Comparison of ENCODE assay signal across 8 mouse cellular contexts in the genomic region with DNA sequence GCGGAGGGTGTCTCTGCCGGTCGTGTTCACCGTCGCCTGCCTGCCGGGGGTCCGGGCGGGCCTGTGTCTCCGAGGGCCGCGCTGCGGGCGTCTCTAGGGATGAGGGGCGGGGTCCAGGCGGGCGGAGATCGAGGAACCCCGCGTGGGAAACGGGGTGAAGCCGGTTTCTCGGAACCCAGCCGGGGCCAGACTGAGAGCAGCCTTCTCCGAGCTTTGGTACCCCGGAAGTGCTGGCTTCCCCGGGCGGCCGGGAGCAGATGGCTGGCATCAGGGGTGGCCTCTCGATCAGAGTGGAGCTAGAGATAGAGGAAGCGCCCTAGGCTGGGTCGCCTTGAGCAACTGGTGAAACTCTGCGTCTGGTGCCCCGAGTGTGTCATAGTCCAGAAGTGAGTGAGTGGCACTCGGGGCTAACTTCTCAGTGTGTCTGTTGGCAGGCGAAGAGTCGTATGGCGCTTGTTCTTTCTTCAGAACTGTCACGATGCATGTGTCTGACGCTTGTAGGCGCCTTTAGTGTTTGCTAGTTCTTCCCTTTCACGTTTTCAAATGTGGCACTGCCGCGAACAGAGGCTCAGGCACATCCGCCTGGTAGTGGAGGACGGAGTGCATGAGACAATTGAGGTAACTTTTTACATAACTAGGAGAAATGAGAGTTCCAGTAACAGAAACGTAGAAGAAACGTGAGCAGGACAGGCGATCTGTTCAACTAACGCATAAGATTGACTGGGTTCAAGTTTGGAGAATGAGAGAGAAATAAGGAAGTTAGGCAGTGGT. TPM values are rescaled to one million over a fixed set of nuclear protein-coding genes. Genes with fewer than 3 reads are reported as not detected.
DNase-seq lines count a peak whose midpoint lies in the region; ATAC-seq and TF ChIP-seq lines count a peak whose summit lies in the region.

No protein-coding gene starts in this region.

- H3K27ac ChIP-seq in lung, embryonic 14.5 days (ENCODE audit: low read depth), result peak overlapping the region; percentile 90
- H3K27ac ChIP-seq in forebrain, embryonic 11.5 days (ENCODE audit: low read depth, low read length), result peak overlapping the region; percentile 81
- H3K27ac ChIP-seq in intestine, postnatal 0 days (ENCODE audit: low read depth, low read length), result peak overlapping the region; percentile 98

- under 1% methylated on average over 49 of the region's 49 CpGs for WGBS in lung, embryonic 14.5 days
- WGBS in forebrain, embryonic 11.5 days, result 1% methylated on average over 48 of the region's 49 CpGs
- under 1% methylated on average over 49 of the region's 49 CpGs for whole genome bisulfite sequencing in intestine, postnatal 0 days

- no peak for TF ChIP-seq CTCF in lung, embryonic 14.5 days (IDR thresholded peaks at IDR 0.05; ENCODE audit: low read depth)
- no peak for TF ChIP-seq CTCF in intestine, postnatal 0 days (IDR thresholded peaks at IDR 0.05; ENCODE audit: low read depth)

- DNase-seq in lung, embryonic 14.5 days, result peak; percentile 62
- DNase-seq in lung, postnatal 10 days, result no peak
- peak; percentile 29 for DNase-seq in WW6 (ENCODE audit: low read depth, low spot score)
- DNase-seq in forebrain, embryonic 11.5 days (ENCODE audit: low spot score), result no peak
- DNase-seq in thymus, postnatal 25 days, result peak; percentile 60
- DNase-seq in cerebellum, postnatal 10 days, result no peak

- H3K27me3 ChIP-seq in lung, embryonic 14.5 days (ENCODE audit: insufficient read depth, low read length), result no peaks in the 10 kb centered on the region
- H3K27me3 ChIP-seq in forebrain, embryonic 11.5 days (ENCODE audit: control insufficient read depth, insufficient read depth, low read length), result no peaks in the 10 kb centered on the region
- H3K27me3 ChIP-seq in intestine, postnatal 0 days (replicated peaks; ENCODE audit: control insufficient read depth, insufficient read depth, low read length), result no peaks in the 10 kb centered on the region

- 0 out of 2 replicates have a peak, but pooled peaks cover 4% of the 10 kb centered on the region for H3K4me1 ChIP-seq in lung, embryonic 14.5 days (ENCODE audit: insufficient read depth)
- no peaks in the 10 kb centered on the region for H3K4me1 ChIP-seq in forebrain, embryonic 11.5 days (replicated peaks; ENCODE audit: control insufficient read depth, insufficient read depth, low read length)
- H3K4me1 ChIP-seq in intestine, postnatal 0 days (replicated peaks; ENCODE audit: control insufficient read depth, insufficient read depth, low read length), result peaks cover 5% of the 10 kb centered on the region; the same call in 1 of the 2 replicates

- H3K4me3 ChIP-seq in lung, embryonic 14.5 days (ENCODE audit: low read depth, low read length), result peak overlapping the region; percentile 88
- peak overlapping the region; percentile 93 for H3K4me3 ChIP-seq in forebrain, embryonic 11.5 days (ENCODE audit: low read depth, low read length)
- peak overlapping the region; percentile 82 for H3K4me3 ChIP-seq in intestine, postnatal 0 days (ENCODE audit: low read depth, low read length)

- H3K9ac ChIP-seq in lung, embryonic 14.5 days, result peak overlapping the region; percentile 83
- H3K9ac ChIP-seq in forebrain, embryonic 11.5 days (ENCODE audit: low read length), result peak overlapping the region; percentile 91
- H3K9ac ChIP-seq in intestine, postnatal 0 days (ENCODE audit: low read depth, low read length), result peak overlapping the region; percentile 80

- peak overlapping the region; percentile 88 for H3K4me2 ChIP-seq in lung, embryonic 14.5 days
- H3K4me2 ChIP-seq in forebrain, embryonic 11.5 days (ENCODE audit: low read depth, low read length, severe bottlenecking), result peak overlapping the region; percentile 87
- H3K4me2 ChIP-seq in intestine, postnatal 0 days (replicated peaks; ENCODE audit: low read depth), result peak overlapping the region; percentile 71

- peak; percentile 84 for ATAC-seq in lung, embryonic 14.5 days (ENCODE audit: insufficient read depth)
- peak; percentile 81 for ATAC-seq in forebrain, embryonic 11.5 days (replicated peaks; ENCODE audit: low FRiP score)
- peak; percentile 81 for ATAC-seq in intestine, postnatal 0 days
- peak; percentile 69 for ATAC-seq in megakaryocyte-erythroid progenitor cell, adult 5-6 weeks (replicated peaks; ENCODE audit: low FRiP score, low TSS enrichment, poor library complexity, severe bottlenecking)

- H3K36me3 ChIP-seq in lung, embryonic 14.5 days (ENCODE audit: insufficient read depth), result peaks cover 11% of the 10 kb centered on the region
- no peaks in the 10 kb centered on the region for H3K36me3 ChIP-seq in forebrain, embryonic 11.5 days (ENCODE audit: control insufficient read depth, insufficient read depth, low read length)
- H3K36me3 ChIP-seq in intestine, postnatal 0 days (ENCODE audit: control insufficient read depth, insufficient read depth), result 0 out of 2 replicates have a peak, but pooled peaks cover 3% of the 10 kb centered on the region

- H3K9me3 ChIP-seq in lung, embryonic 14.5 days (ENCODE audit: low read depth, low read length), result no peaks in the 10 kb centered on the region
- H3K9me3 ChIP-seq in forebrain, embryonic 11.5 days (ENCODE audit: control insufficient read depth, low read length), result no peaks in the 10 kb centered on the region
- no peaks in the 10 kb centered on the region for H3K9me3 ChIP-seq in intestine, postnatal 0 days (ENCODE audit: control insufficient read depth)

RNA-seq across cellular contexts. Expression of gene Psen1, which starts 0.5 kb away (rescaled TPM):
- polyA plus RNA-seq in lung, embryonic 14.5 days (2014; fragmentation: Nextera tagmentation; extraction: Ambion mirVana), result 61.3 and 62.2 TPM in 2 replicates
- polyA plus RNA-seq in forebrain, embryonic 11.5 days (2014; fragmentation: Nextera tagmentation; extraction: Ambion mirVana), result 64.9 and 69.6 TPM in 2 replicates
- polyA plus RNA-seq in intestine, postnatal 0 days (2015; fragmentation: Nextera tagmentation; extraction: Ambion mirVana), result 89.5 and 92.4 TPM in 2 replicates
- 39.1 and 42.3 TPM in 2 replicates for total RNA-seq in megakaryocyte-erythroid progenitor cell, adult 5-6 weeks (2014; fragmentation: Nextera tagmentation)
- total RNA-seq in megakaryocyte-erythroid progenitor cell, adult 5-6 weeks (2017), result 30.2 and 55.7 TPM in 2 replicates

RNA-seq across cellular contexts. Expression of gene Rbm25, which starts 57.5 kb away (rescaled TPM):
- polyA plus RNA-seq in lung, embryonic 14.5 days (2014; fragmentation: Nextera tagmentation; extraction: Ambion mirVana), result 254 and 260 TPM in 2 replicates
- polyA plus RNA-seq in forebrain, embryonic 11.5 days (2014; fragmentation: Nextera tagmentation; extraction: Ambion mirVana), result 298 and 300 TPM in 2 replicates
- polyA plus RNA-seq in intestine, postnatal 0 days (2015; fragmentation: Nextera tagmentation; extraction: Ambion mirVana), result 133 and 142 TPM in 2 replicates
- 310 and 350 TPM in 2 replicates for total RNA-seq in megakaryocyte-erythroid progenitor cell, adult 5-6 weeks (2014; fragmentation: Nextera tagmentation)
- total RNA-seq in megakaryocyte-erythroid progenitor cell, adult 5-6 weeks (2017), result 341 and 447 TPM in 2 replicates

Comparison
In these comparisons a context has a peak if more than half of its experiments do, and no peak if none do; other contexts are left out.
1. DNase-seq: peak in lung, embryonic 14.5 days (single experiment), WW6 (single experiment) and thymus, postnatal 25 days (single experiment); none in lung, postnatal 10 days (single experiment), forebrain, embryonic 11.5 days (single experiment) and cerebellum, postnatal 10 days (0 of 2).
2. Peak in every context shown above with its lines, with median percentiles within 50 percentile points of each other: ATAC-seq, H3K27ac ChIP-seq, H3K4me2 ChIP-seq, H3K4me3 ChIP-seq and H3K9ac ChIP-seq.